Mouse (Mus musculus) kidney, postnatal 36 days (tissue): Measurements from ENCODE around the gene Efna5.

Source experiments
- DNase-seq, 2 experiments: peaks; one replicate each; pipeline ENCODE4 v3.0.0; 2021 to 2022; ENCODE audit warnings: mixed read lengths in 2 of 2

Efna5 gene

GRCm38 (mm10) chr17:62692242-62692641 lies 188.9 kb downstream of the Efna5 start:
- DNase-seq: no peak

GRCm38 (mm10) chr17:62691201-62691715 lies 189.9 kb downstream of the Efna5 start:
- DNase-seq: no peak

- DNase-seq: peak in 1 of 2 experiments; percentile 24
Observed at GRCm38 (mm10) chr17:62690256-62690655, 190.9 kb downstream of the Efna5 start.

- no peak for DNase-seq
Observed at GRCm38 (mm10) chr17:62689646-62690045, 191.5 kb downstream of the Efna5 start.

GRCm38 (mm10) chr17:62687369-62687768 lies 193.7 kb downstream of the Efna5 start:
- peak in 1 of 2 experiments; percentile 18 for DNase-seq

- DNase-seq: peak in 1 of 2 experiments; percentile 14
Observed at GRCm38 (mm10) chr17:62685181-62685580, 195.9 kb downstream of the Efna5 start.

GRCm38 (mm10) chr17:62683142-62683541 lies 198.0 kb downstream of the Efna5 start:
- no peak for DNase-seq

GRCm38 (mm10) chr17:62681726-62682125 lies 199.4 kb downstream of the Efna5 start:
- peak; percentile 18 to 37 for DNase-seq

- peak in 1 of 2 experiments; percentile 9 for DNase-seq
Observed at GRCm38 (mm10) chr17:62680737-62681136, 200.4 kb downstream of the Efna5 start.

- no peak for DNase-seq
Observed at GRCm38 (mm10) chr17:62676832-62677231, 204.3 kb downstream of the Efna5 start.

- no peak for DNase-seq
Observed at GRCm38 (mm10) chr17:62676409-62676808, 204.7 kb downstream of the Efna5 start.

GRCm38 (mm10) chr17:62675811-62676255 lies 205.3 kb downstream of the Efna5 start:
- no peak for DNase-seq

- DNase-seq: no peak
Observed at GRCm38 (mm10) chr17:62672068-62672467, 209.0 kb downstream of the Efna5 start.

GRCm38 (mm10) chr17:62666761-62667160 lies 214.4 kb downstream of the Efna5 start:
- no peak for DNase-seq

- DNase-seq: no peak
Observed at GRCm38 (mm10) chr17:62665823-62666222, 215.3 kb downstream of the Efna5 start.

GRCm38 (mm10) chr17:62664709-62665108 lies 216.4 kb downstream of the Efna5 start:
- no peak for DNase-seq

- DNase-seq: no peak
Observed at GRCm38 (mm10) chr17:62661801-62662200, 219.3 kb downstream of the Efna5 start.

GRCm38 (mm10) chr17:62659501-62660175 lies 221.5 kb downstream of the Efna5 start:
- DNase-seq: peak; percentile 9 to 19

- DNase-seq: no peak
Observed at GRCm38 (mm10) chr17:62657832-62658630, 223.1 kb downstream of the Efna5 start.

GRCm38 (mm10) chr17:62657051-62657450 lies 224.1 kb downstream of the Efna5 start:
- DNase-seq: no peak

- no peak for DNase-seq
Observed at GRCm38 (mm10) chr17:62656591-62656990, 224.5 kb downstream of the Efna5 start.

GRCm38 (mm10) chr17:62655819-62656355 lies 225.2 kb downstream of the Efna5 start:
- no peak for DNase-seq

GRCm38 (mm10) chr17:62652451-62652850 lies 228.7 kb downstream of the Efna5 start:
- no peak for DNase-seq
